Mouse (Mus musculus): Measurements from ENCODE around the gene Ncor2. TPM values are rescaled to one million over a fixed set of nuclear protein-coding genes. Genes with fewer than 3 reads are reported as not detected.

Ncor2 gene
- polyA plus RNA-seq, 2 experiments: 3.5 to 4.4 TPM

DNA sequence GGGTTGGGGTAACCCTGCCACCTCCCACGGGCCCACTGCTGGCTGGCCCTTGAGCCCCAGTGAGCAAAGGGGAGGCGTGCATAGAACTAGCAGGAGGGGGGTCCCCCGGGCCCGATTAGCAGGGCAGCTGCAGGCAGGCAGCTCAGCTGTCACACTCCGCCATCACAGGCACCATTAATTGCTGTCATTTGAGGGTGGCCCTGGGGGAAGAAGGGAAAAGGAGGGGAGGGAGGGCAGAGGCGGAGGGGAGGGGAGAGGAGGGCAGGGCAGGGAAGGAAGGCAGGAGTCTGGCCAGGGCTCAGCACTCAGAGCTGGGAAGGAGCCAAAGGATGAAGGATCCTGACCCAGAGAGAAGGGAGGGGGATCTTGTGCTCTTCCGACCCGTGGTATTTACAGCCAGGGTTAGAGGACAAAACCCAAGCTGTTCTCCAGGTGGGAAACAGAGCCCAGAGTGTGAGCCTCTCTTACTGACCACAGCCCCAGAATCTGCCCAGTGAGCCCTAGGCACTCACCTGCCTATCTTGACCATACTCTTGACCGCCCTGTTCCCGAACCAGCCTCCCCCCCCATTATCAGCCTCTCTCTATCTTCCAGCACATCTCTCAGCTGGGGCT is 28.0 kb downstream of the Ncor2 start:
- no peak for TF ChIP-seq EP300 (IDR thresholded peaks at IDR 0.05; ENCODE audit: low read depth)
- no peak for TF ChIP-seq CTCF (IDR thresholded peaks at IDR 0.05; ENCODE audit: low read depth)
- no peaks in the 10 kb centered on the region for H3K9me3 ChIP-seq (ENCODE audit: control insufficient read depth, low read length)
- H3K9ac ChIP-seq (replicated peaks): no peak overlapping the region
- ATAC-seq (ENCODE audit: insufficient read depth) (no peak), DNase-seq (ENCODE audit: low read depth in 3 of 3, low spot score in 3 of 3) (no peak)
- no peaks in the 10 kb centered on the region for H3K36me3 ChIP-seq (replicated peaks; ENCODE audit: control insufficient read depth, insufficient read depth, low read depth)
- no peak overlapping the region for H3K27ac ChIP-seq
- H3K4me2 ChIP-seq (ENCODE audit: low read depth): no peak overlapping the region
- 61% methylated on average over 10 of the region's 10 CpGs for WGBS (ENCODE audit: insufficient replicate concordance)
- peaks cover 0 to 11% of the 10 kb centered on the region in 2 experiments; a peak in 1 of 4 replicates for H3K4me1 ChIP-seq (replicated peaks; ENCODE audit: control insufficient read depth in 2 of 2, insufficient read depth in 2 of 2, low read length in 1 of 2)
- no peak overlapping the region for H3K4me3 ChIP-seq (ENCODE audit: insufficient read depth in 1 of 2, low read depth in 2 of 2, low read length in 2 of 2)
- no peaks in the 10 kb centered on the region for H3K27me3 ChIP-seq (ENCODE audit: control insufficient read depth, insufficient read depth, low read length)

DNA sequence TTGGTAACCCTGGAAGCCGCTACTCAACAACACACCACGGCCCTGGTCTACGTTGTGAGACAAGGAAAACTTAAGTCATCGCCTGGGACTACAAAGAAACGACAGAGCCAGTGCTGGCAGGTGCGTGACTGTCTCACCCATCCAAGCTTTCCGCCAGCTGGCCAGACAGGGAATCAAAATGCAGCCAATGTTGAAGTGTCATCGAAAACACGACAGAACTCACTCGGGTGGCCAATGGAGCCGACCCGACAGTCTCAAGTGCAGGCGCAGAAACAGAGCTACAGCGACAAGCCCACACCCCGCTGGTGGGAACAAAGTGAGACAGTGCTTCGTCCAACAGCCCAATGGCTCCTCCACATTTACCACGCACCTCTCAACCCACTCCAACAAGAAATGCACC is 29.9 kb downstream of the Ncor2 start:
- H3K27ac ChIP-seq: no peak overlapping the region
- WGBS (ENCODE audit: insufficient replicate concordance): 73% methylated on average over 17 of the region's 17 CpGs
- TF ChIP-seq CTCF (IDR thresholded peaks at IDR 0.05; ENCODE audit: low read depth) (no peak), EP300 (IDR thresholded peaks at IDR 0.05; ENCODE audit: low read depth) (no peak)
- peaks cover 0 to 11% of the 10 kb centered on the region in 2 experiments; a peak in 1 of 4 replicates for H3K4me1 ChIP-seq (replicated peaks; ENCODE audit: control insufficient read depth in 2 of 2, insufficient read depth in 2 of 2, low read length in 1 of 2)
- DNase-seq (ENCODE audit: low read depth in 3 of 3, low spot score in 3 of 3) (no peak), ATAC-seq (ENCODE audit: insufficient read depth) (no peak)
- H3K36me3 ChIP-seq (replicated peaks; ENCODE audit: control insufficient read depth, insufficient read depth, low read depth): no peaks in the 10 kb centered on the region
- H3K27me3 ChIP-seq (ENCODE audit: control insufficient read depth, insufficient read depth, low read length): no peaks in the 10 kb centered on the region
- no peak overlapping the region for H3K4me2 ChIP-seq (ENCODE audit: low read depth)
- no peaks in the 10 kb centered on the region for H3K9me3 ChIP-seq (ENCODE audit: control insufficient read depth, low read length)
- no peak overlapping the region for H3K4me3 ChIP-seq (ENCODE audit: insufficient read depth in 1 of 2, low read depth in 2 of 2, low read length in 2 of 2)
- H3K9ac ChIP-seq (replicated peaks): no peak overlapping the region

DNA sequence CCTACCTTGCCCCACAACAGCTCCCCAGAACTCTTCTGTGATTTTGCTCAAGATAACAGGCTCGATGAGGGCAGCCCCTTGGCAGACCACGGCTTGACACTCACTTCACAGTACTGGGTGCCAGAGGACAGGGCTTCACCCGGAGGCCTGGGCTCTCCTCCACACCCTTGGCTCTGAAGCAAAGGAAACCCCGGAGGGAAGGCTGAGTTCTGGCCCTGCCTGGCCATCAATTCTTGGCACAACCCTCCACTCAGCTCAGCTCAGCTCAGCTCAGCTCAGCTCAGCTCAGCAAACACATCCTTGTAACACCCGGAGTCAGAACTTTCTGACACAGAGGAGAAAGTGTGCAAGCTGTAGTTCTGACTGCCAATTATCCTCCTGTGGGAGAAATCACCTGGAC is 30.3 kb downstream of the Ncor2 start:
- no peak overlapping the region for H3K27ac ChIP-seq
- TF ChIP-seq EP300 (IDR thresholded peaks at IDR 0.05; ENCODE audit: low read depth) (no peak), CTCF (IDR thresholded peaks at IDR 0.05; ENCODE audit: low read depth) (no peak)
- DNase-seq (ENCODE audit: low read depth in 3 of 3, low spot score in 3 of 3) (no peak), ATAC-seq (ENCODE audit: insufficient read depth) (no peak)
- H3K36me3 ChIP-seq (replicated peaks; ENCODE audit: control insufficient read depth, insufficient read depth, low read depth): no peaks in the 10 kb centered on the region
- no peak overlapping the region for H3K9ac ChIP-seq (replicated peaks)
- H3K4me1 ChIP-seq (replicated peaks; ENCODE audit: control insufficient read depth in 2 of 2, insufficient read depth in 2 of 2, low read length in 1 of 2): peaks cover 0 to 11% of the 10 kb centered on the region in 2 experiments; a peak in 1 of 4 replicates
- 48% methylated on average over 5 of the region's 5 CpGs for WGBS (ENCODE audit: insufficient replicate concordance)
- no peak overlapping the region for H3K4me3 ChIP-seq (ENCODE audit: insufficient read depth in 1 of 2, low read depth in 2 of 2, low read length in 2 of 2)
- no peaks in the 10 kb centered on the region for H3K9me3 ChIP-seq (ENCODE audit: control insufficient read depth, low read length)
- no peak overlapping the region for H3K4me2 ChIP-seq (ENCODE audit: low read depth)
- H3K27me3 ChIP-seq (ENCODE audit: control insufficient read depth, insufficient read depth, low read length): no peaks in the 10 kb centered on the region

DNA sequence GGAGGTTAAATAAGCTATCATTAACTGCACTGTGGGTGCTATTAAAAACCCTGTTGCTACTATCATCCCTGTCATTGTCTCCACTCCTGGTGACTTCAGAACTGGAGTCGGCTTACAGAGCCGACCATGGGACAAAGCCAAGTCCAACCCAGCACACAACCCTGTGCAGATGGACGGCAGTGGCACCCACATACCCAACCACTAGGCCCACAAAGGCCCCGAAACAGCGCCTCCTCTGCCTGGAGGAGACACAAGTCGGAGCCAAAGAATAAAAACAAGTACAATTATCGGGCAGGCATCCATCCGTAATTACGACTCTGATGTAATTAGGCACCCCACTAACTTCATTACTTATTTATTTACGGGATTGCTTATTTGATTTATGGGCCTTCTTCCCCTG is 30.8 kb downstream of the Ncor2 start:
- Histone ChIP-seq H3K4me2 (ENCODE audit: low read depth) (no peak overlapping the region), H3K4me3 (ENCODE audit: insufficient read depth in 1 of 2, low read depth in 2 of 2, low read length in 2 of 2) (no peak overlapping the region), H3K4me1 (replicated peaks; ENCODE audit: control insufficient read depth in 2 of 2, insufficient read depth in 2 of 2, low read length in 1 of 2) (peaks cover 0 to 8% of the 10 kb centered on the region in 2 experiments; a peak in 1 of 4 replicates), H3K27me3 (ENCODE audit: control insufficient read depth, insufficient read depth, low read length) (no peaks in the 10 kb centered on the region), H3K9me3 (ENCODE audit: control insufficient read depth, low read length) (no peaks in the 10 kb centered on the region), H3K36me3 (replicated peaks; ENCODE audit: control insufficient read depth, insufficient read depth, low read depth) (no peaks in the 10 kb centered on the region), H3K9ac (replicated peaks) (no peak overlapping the region), H3K27ac (no peak overlapping the region)
- DNase-seq (ENCODE audit: low read depth in 3 of 3, low spot score in 3 of 3): no peak
- 76% methylated on average over 10 of the region's 10 CpGs for WGBS (ENCODE audit: insufficient replicate concordance)
- TF ChIP-seq CTCF (IDR thresholded peaks at IDR 0.05; ENCODE audit: low read depth): no peak
- no peak for TF ChIP-seq EP300 (IDR thresholded peaks at IDR 0.05; ENCODE audit: low read depth)
- no peak for ATAC-seq (ENCODE audit: insufficient read depth)

DNA sequence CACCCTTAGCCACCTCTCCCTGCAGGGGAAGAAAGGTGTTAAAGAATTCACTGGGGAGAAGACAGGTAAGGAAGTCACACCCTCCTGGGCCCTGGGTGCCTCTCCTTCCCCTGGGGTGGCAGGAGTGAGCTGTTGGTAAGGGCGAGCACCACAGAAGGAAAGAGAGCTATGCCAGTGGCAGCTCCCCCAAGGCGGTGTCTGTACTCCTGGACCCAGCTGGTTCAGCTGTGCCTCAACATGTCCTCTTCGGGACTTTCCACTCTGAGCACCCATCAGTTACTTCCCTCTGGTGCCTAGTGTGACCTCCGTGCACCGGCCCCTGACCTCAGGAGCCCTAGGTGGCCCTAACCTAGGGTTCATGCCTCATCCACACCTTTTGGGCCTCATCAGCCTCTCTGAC is 31.9 kb downstream of the Ncor2 start:
- H3K36me3 ChIP-seq (replicated peaks; ENCODE audit: control insufficient read depth, insufficient read depth, low read depth): no peaks in the 10 kb centered on the region
- peaks cover 0 to under 1% of the 10 kb centered on the region in 2 experiments; a peak in 1 of 4 replicates for H3K4me1 ChIP-seq (replicated peaks; ENCODE audit: control insufficient read depth in 2 of 2, insufficient read depth in 2 of 2, low read length in 1 of 2)
- ATAC-seq (ENCODE audit: insufficient read depth): no peak
- no peak overlapping the region for H3K27ac ChIP-seq
- TF ChIP-seq CTCF (IDR thresholded peaks at IDR 0.05; ENCODE audit: low read depth) (no peak), EP300 (IDR thresholded peaks at IDR 0.05; ENCODE audit: low read depth) (no peak)
- no peak overlapping the region for H3K9ac ChIP-seq (replicated peaks)
- no peak overlapping the region for H3K4me2 ChIP-seq (ENCODE audit: low read depth)
- no peak overlapping the region for H3K4me3 ChIP-seq (ENCODE audit: insufficient read depth in 1 of 2, low read depth in 2 of 2, low read length in 2 of 2)
- no peak for DNase-seq (ENCODE audit: low read depth in 3 of 3, low spot score in 3 of 3)
- 88% methylated on average over 5 of the region's 5 CpGs for WGBS (ENCODE audit: insufficient replicate concordance)
- no peaks in the 10 kb centered on the region for H3K9me3 ChIP-seq (ENCODE audit: control insufficient read depth, low read length)
- H3K27me3 ChIP-seq (ENCODE audit: control insufficient read depth, insufficient read depth, low read length): no peaks in the 10 kb centered on the region

Data from liver, embryonic 14.5 days (tissue).